Mouse (Mus musculus): Measurements from ENCODE around the gene Aph1a. TPM values are rescaled to one million over a fixed set of nuclear protein-coding genes. Genes with fewer than 3 reads are reported as not detected.

Aph1a gene
- polyA plus RNA-seq, 1 experiment, result 160 TPM

- Histone ChIP-seq H3K4me3 (replicated peaks; ENCODE audit: extremely low read depth, low read depth, low read length) (no peak overlapping the region), H3K4me1 (ENCODE audit: control insufficient read depth, insufficient read depth, low read length) (peaks cover 5% of the 10 kb centered on the region; the same call in 1 of the 2 replicates)
- TF ChIP-seq POLR2A (IDR thresholded peaks at IDR 0.05; ENCODE audit: borderline replicate concordance, extremely low read depth, low read depth, low read length) (no peak), CTCF (IDR thresholded peaks at IDR 0.05; ENCODE audit: insufficient read depth, low read length) (no peak)
- DNase-seq, result no peak
- 69% methylated on average over 13 of the region's 13 CpGs for WGBS
These were observed 6.2 kb downstream of the Aph1a start for GRCm38 (mm10) chr3:95899800-95900524.

- DNase-seq, result no peak
- TF ChIP-seq POLR2A (IDR thresholded peaks at IDR 0.05; ENCODE audit: borderline replicate concordance, extremely low read depth, low read depth, low read length) (no peak), CTCF (IDR thresholded peaks at IDR 0.05; ENCODE audit: insufficient read depth, low read length) (no peak)
- 43% methylated on average over 9 of the region's 9 CpGs for WGBS
- Histone ChIP-seq H3K4me1 (ENCODE audit: control insufficient read depth, insufficient read depth, low read length) (0 out of 2 replicates have a peak, but pooled peaks cover 2% of the 10 kb centered on the region), H3K4me3 (replicated peaks; ENCODE audit: extremely low read depth, low read depth, low read length) (no peak overlapping the region)
These were observed 8.0 kb downstream of the Aph1a start for GRCm38 (mm10) chr3:95901616-95902372.

GRCm38 (mm10) chr3:95902373-95902625 lies 8.5 kb downstream of the Aph1a start:
- TF ChIP-seq POLR2A (IDR thresholded peaks at IDR 0.05; ENCODE audit: borderline replicate concordance, extremely low read depth, low read depth, low read length) (no peak), CTCF (IDR thresholded peaks at IDR 0.05; ENCODE audit: insufficient read depth, low read length) (no peak)
- H3K4me3 ChIP-seq (replicated peaks; ENCODE audit: extremely low read depth, low read depth, low read length), result no peak overlapping the region
- peaks cover 2% of the 10 kb centered on the region; the same call in 1 of the 2 replicates for H3K4me1 ChIP-seq (ENCODE audit: control insufficient read depth, insufficient read depth, low read length)
- no peak for DNase-seq

- TF ChIP-seq POLR2A (IDR thresholded peaks at IDR 0.05; ENCODE audit: borderline replicate concordance, extremely low read depth, low read depth, low read length) (no peak), CTCF (IDR thresholded peaks at IDR 0.05; ENCODE audit: insufficient read depth, low read length) (no peak)
- WGBS, result 33% methylated on average over 6 of the region's 6 CpGs
These were observed 8.9 kb downstream of the Aph1a start for GRCm38 (mm10) chr3:95902643-95903042.

GRCm38 (mm10) chr3:95903753-95904502 lies 10.2 kb downstream of the Aph1a start:
- H3K4me3 ChIP-seq (replicated peaks; ENCODE audit: extremely low read depth, low read depth, low read length), result peak overlapping the region; percentile 53
- WGBS, result 14% methylated on average over 15 of the region's 15 CpGs
- no peak for TF ChIP-seq CTCF (IDR thresholded peaks at IDR 0.05; ENCODE audit: insufficient read depth, low read length)
- TF ChIP-seq POLR2A (IDR thresholded peaks at IDR 0.05; ENCODE audit: borderline replicate concordance, extremely low read depth, low read depth, low read length), result no peak
- H3K4me1 ChIP-seq (ENCODE audit: control insufficient read depth, insufficient read depth, low read length), result peaks cover 2% of the 10 kb centered on the region; the same call in 1 of the 2 replicates
- DNase-seq, result no peak

More at GRCm38 (mm10) chr3:95902643-95903042, 8.9 kb downstream of the Aph1a start:
- DNase-seq, result no peak
- Histone ChIP-seq H3K4me1 (ENCODE audit: control insufficient read depth, insufficient read depth, low read length) (peaks cover 2% of the 10 kb centered on the region; the same call in 1 of the 2 replicates), H3K4me3 (replicated peaks; ENCODE audit: extremely low read depth, low read depth, low read length) (no peak overlapping the region)

GRCm38 (mm10) chr3:95904568-95904967 lies 10.8 kb downstream of the Aph1a start, which contains the start of gene Car14:
TSS of gene Car14 (minus strand) at chr3:95904691.
- TF ChIP-seq CTCF (IDR thresholded peaks at IDR 0.05; ENCODE audit: insufficient read depth, low read length) (no peak), POLR2A (IDR thresholded peaks at IDR 0.05; ENCODE audit: borderline replicate concordance, extremely low read depth, low read depth, low read length) (no peak)
- Histone ChIP-seq H3K4me1 (ENCODE audit: control insufficient read depth, insufficient read depth, low read length) (peaks cover 2% of the 10 kb centered on the region; the same call in 1 of the 2 replicates), H3K4me3 (replicated peaks; ENCODE audit: extremely low read depth, low read depth, low read length) (peak within 1 kb of the TSS; percentile 53)
- WGBS, result 3% methylated on average over 15 of the region's 15 CpGs
- DNase-seq, result no peak

- DNase-seq, result peak; percentile 36
- TF ChIP-seq POLR2A (IDR thresholded peaks at IDR 0.05; ENCODE audit: borderline replicate concordance, extremely low read depth, low read depth, low read length) (peak; percentile 49; the same call in 1 of the 2 replicates), CTCF (IDR thresholded peaks at IDR 0.05; ENCODE audit: insufficient read depth, low read length) (no peak)
- Histone ChIP-seq H3K4me3 (replicated peaks; ENCODE audit: extremely low read depth, low read depth, low read length) (peak overlapping the region; percentile 40), H3K4me1 (ENCODE audit: control insufficient read depth, insufficient read depth, low read length) (peaks cover 2% of the 10 kb centered on the region; the same call in 1 of the 2 replicates)
- WGBS, result under 1% methylated on average over 18 of the region's 18 CpGs
These were observed 11.6 kb downstream of the Aph1a start for GRCm38 (mm10) chr3:95905146-95905939.

- Histone ChIP-seq H3K4me3 (replicated peaks; ENCODE audit: extremely low read depth, low read depth, low read length) (peak overlapping the region; percentile 32), H3K4me1 (ENCODE audit: control insufficient read depth, insufficient read depth, low read length) (peaks cover 2% of the 10 kb centered on the region; the same call in 1 of the 2 replicates)
- no peak for TF ChIP-seq POLR2A (IDR thresholded peaks at IDR 0.05; ENCODE audit: borderline replicate concordance, extremely low read depth, low read depth, low read length)
- TF ChIP-seq CTCF (IDR thresholded peaks at IDR 0.05; ENCODE audit: insufficient read depth, low read length), result peak; percentile 73
- WGBS, result 0% methylated on average over 12 of the region's 12 CpGs
- DNase-seq, result peak; percentile 48
These were observed 12.2 kb downstream of the Aph1a start for GRCm38 (mm10) chr3:95905940-95906492.

Measured in lung, adult 2 months (tissue).